Mouse (Mus musculus) midbrain, embryonic 15.5 days (tissue): ENCODE results near the gene Pygl. TPM values are rescaled to one million over a fixed set of nuclear protein-coding genes. Genes with fewer than 3 reads are reported as not detected.
"Not testable (repeated sequence)": the region's sequence is repeated elsewhere in the genome, so short reads cannot be mapped to it uniquely, and the experiment has no call there.

ENCODE experiments used
- ATAC-seq: fragments of 200-750 bp; cut with Nextera tagmentation; replicated peaks from 2 replicates; pipeline ENCODE4 v1.8.0; 2017; ENCODE audit warnings: moderate TSS enrichment
- H3K27ac ChIP-seq: fragments of 300-500 bp; sonication (generic); 2 replicates; pipeline ENCODE4 v1.5.1; 2015; ENCODE audit warnings: mild to moderate bottlenecking, inconsistent platforms
- H3K27me3 ChIP-seq: fragments of 300-500 bp; sonication (generic); replicated peaks from 2 replicates; pipeline ENCODE4 v1.6.1; 2015; ENCODE audit warnings: inconsistent platforms
- H3K36me3 ChIP-seq: fragments of 300-500 bp; sonication (generic); replicated peaks from 2 replicates; pipeline ENCODE4 v1.6.1; 2015; ENCODE audit warnings: inconsistent platforms
- H3K4me1 ChIP-seq: fragments of 300-500 bp; sonication (generic); 2 replicates; pipeline ENCODE4 v1.6.1; 2015; ENCODE audit warnings: inconsistent platforms
- H3K4me2 ChIP-seq: fragments of 300-500 bp; sonication (generic); 2 replicates; pipeline ENCODE4 v1.6.1; 2015; ENCODE audit warnings: inconsistent platforms, mild to moderate bottlenecking, moderate library complexity
- H3K4me3 ChIP-seq: fragments of 300-500 bp; sonication (generic); 2 replicates; pipeline ENCODE4 v1.5.1; 2015; ENCODE audit warnings: mild to moderate bottlenecking, inconsistent platforms
- H3K9ac ChIP-seq: fragments of 300-500 bp; sonication (generic); 2 replicates; pipeline ENCODE4 v1.6.1; 2015; ENCODE audit warnings: mild to moderate bottlenecking, inconsistent platforms
- H3K9me3 ChIP-seq: fragments of 300-500 bp; sonication (generic); 2 replicates; pipeline ENCODE4 v1.6.1; 2016; ENCODE audit warnings: inconsistent platforms
- WGBS: fragments of 180-500 bp; shearing (Covaris S2); methylation state at CpG from one replicate; pipeline ENCODE4 v1.1.7; 2015; ENCODE audit warnings: mixed read lengths; 5-methylcytosine and 5-hydroxymethylcytosine counted together
- polyA plus RNA-seq: library from polyadenylated mRNA; unstranded; fragments of >200 nt; fragmentation: Nextera tagmentation; extraction: Ambion mirVana; gene quantifications from 2 replicates; pipeline ENCODE4 v1.2.1, GENCODE M21; 2015

Gene Pygl
- polyA plus RNA-seq, 1 experiment from 2014 or later, result 8.6 TPM

DNA sequence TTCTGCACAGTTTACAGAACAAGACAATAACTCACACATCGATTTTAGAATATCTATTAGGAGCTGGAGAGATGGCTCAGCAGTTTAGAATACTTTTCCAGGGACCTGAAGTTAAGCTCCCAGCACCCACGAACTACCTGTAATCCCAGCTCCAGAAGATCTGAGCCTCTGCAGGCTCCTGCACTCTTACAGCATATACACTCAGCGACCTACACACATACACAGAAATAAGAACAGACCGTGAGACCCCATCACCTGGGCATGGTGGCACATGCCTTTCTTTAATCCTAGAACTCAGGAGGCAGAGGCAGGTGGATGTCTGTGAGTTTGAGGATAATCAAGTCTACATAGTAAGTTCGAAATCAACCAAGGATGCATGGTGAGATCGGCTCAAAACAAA is 85.7 kb downstream of the Pygl start:
- Histone ChIP-seq H3K4me3 (no peak overlapping the region), H3K9me3 (no peaks in the 10 kb centered on the region), H3K9ac (no peak overlapping the region), H3K4me2 (no peak overlapping the region), H3K27me3 (no peaks in the 10 kb centered on the region), H3K36me3 (no peaks in the 10 kb centered on the region), H3K27ac (no peak overlapping the region), H3K4me1 (peaks cover 19% of the 10 kb centered on the region)
- no peak for ATAC-seq
- 90% methylated on average over 6 of the region's 6 CpGs for WGBS

DNA sequence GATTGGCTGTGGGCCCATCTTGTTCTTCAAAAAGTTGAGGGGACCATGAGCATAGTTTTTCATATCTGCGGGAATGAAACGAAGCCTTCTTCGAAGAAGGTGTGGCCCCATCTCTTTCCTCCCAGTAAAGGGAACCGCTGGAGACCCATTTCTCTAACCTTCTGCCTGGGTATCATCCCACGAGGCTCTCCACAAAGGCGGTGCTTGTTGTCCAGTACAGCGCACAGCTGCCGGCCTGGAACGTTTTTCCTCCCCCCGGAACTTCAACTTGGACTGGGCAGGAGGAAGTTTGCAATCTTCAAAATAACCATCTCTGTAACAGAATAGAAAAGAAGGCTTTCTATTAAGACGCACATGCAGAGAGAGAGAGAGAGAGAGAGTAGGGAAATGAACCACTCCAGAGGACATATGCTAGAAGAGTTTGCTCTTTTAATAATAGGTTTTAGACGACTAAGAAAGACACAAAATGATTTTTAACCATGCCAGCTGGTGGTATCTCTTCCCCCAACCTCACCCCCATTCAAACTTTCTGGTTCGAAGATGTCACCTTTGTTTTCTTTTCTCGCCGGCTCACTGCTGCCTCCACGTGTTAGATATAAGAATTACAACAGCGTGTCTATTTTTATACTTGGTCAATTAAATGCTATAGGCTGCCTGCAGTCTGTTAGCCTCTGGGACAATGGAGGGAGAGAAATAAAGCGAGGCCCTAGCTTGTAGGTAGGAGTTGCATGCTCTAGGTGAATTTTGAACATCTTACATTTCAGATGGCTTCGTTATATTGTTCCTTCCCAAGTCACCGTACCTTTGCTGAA is 86.4 kb downstream of the Pygl start:
- no peak overlapping the region for H3K4me2 ChIP-seq
- no peaks in the 10 kb centered on the region for H3K27me3 ChIP-seq
- H3K9me3 ChIP-seq, result no peaks in the 10 kb centered on the region
- WGBS, result 51% methylated on average over 20 of the region's 20 CpGs
- H3K27ac ChIP-seq, result no peak overlapping the region
- no peak overlapping the region for H3K9ac ChIP-seq
- no peak overlapping the region for H3K4me3 ChIP-seq
- H3K36me3 ChIP-seq, result no peaks in the 10 kb centered on the region
- peaks cover 19% of the 10 kb centered on the region for H3K4me1 ChIP-seq
- ATAC-seq, result no peak

DNA sequence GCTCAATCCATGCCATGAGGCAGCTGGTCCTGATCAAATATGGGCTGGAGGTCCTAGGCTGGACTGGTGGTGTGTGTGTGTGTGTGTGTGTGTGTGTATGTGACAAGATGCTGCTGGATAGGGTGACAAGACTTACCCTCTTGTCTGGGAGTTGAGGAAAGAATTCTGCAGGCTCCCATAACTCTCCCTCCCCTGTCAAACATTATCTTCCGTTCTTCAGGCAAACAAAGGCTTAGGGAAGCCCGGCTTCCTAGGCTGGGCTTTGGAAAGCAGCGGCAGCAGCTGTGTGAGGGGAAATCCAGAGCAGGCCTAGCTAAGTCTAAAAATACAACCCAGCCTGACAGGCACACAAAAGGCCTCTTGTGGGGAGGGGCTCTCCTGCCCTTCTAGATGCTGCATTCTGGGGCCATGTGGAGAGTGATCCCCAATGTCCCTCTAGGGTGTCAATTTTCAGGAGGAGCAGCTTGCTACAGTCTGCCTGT is 87.1 kb downstream of the Pygl start:
- not testable (repeated sequence) for H3K9ac ChIP-seq, H3K4me2 ChIP-seq, H3K36me3 ChIP-seq, H3K9me3 ChIP-seq, H3K27ac ChIP-seq, ATAC-seq, H3K27me3 ChIP-seq, H3K4me3 ChIP-seq
- WGBS, result 22% methylated on average over 3 of the region's 3 CpGs
- H3K4me1 ChIP-seq, result peaks cover 17% of the 10 kb centered on the region

DNA sequence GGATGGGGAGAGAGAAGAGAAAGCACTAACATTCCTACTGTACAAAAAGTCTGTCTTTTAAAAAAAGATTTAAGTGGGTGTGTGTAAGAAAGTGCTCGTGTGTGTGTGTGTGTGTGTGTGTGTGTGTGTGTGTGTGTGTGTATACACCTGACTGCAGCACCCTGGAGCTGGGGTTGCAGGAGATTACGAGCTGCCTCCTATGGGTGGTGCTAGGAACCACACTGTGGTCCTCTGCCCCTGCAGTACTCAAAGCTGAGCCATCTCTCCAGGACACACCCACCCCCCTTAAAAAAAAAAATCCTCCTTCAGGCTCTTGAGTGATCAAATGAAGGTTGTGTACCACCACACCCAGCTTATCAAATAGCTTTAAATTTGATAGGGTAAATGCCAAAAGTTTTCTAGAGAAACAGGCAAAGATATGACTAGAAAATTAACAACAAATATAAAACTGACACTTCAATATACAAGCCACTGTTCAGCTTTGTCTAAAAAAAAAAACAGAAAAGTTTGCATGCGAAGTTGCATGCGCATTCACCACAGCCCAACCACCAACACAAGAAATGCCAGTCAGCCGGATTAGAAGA is 90.2 kb downstream of the Pygl start:
- no peak overlapping the region for H3K27ac ChIP-seq
- H3K4me2 ChIP-seq, result no peak overlapping the region
- no peaks in the 10 kb centered on the region for H3K9me3 ChIP-seq
- WGBS, result 90% methylated on average over 5 of the region's 5 CpGs
- no peaks in the 10 kb centered on the region for H3K27me3 ChIP-seq
- H3K36me3 ChIP-seq, result no peaks in the 10 kb centered on the region
- H3K4me1 ChIP-seq, result 0 out of 2 replicates have a peak, but pooled peaks cover 2% of the 10 kb centered on the region
- ATAC-seq, result no peak
- H3K9ac ChIP-seq, result no peak overlapping the region
- H3K4me3 ChIP-seq, result no peak overlapping the region

Other genes with a start within 250 kb of the Pygl start
- 2.5 TPM in 2 replicates for gene Sav1, start 244.5 kb downstream of the Pygl start, polyA plus RNA-seq
- 14.1 and 15.9 TPM in 2 replicates for gene Nin, start 117.8 kb downstream of the Pygl start, polyA plus RNA-seq
- 0.27 and 0.28 TPM in 2 replicates for gene Abhd12b, start 77.3 kb downstream of the Pygl start, polyA plus RNA-seq
- 89.2 and 91.8 TPM in 2 replicates for gene Trim9, start 116.1 kb upstream of the Pygl start, polyA plus RNA-seq
- 128 and 135 TPM in 2 replicates for gene Tmx1, start 221.6 kb upstream of the Pygl start, polyA plus RNA-seq